Mouse (Mus musculus) c-Kit-negative CD71-positive TER-119-positive erythroid progenitor cells, embryonic 14.5 days (primary cell): ENCODE results near the gene Nfia.

ENCODE experiments used
- DNase-seq: peaks from one replicate; pipeline ENCODE4 v3.0.0-alpha.2; 2013; ENCODE audit warnings: low read depth, low spot score

Nfia gene

DNA sequence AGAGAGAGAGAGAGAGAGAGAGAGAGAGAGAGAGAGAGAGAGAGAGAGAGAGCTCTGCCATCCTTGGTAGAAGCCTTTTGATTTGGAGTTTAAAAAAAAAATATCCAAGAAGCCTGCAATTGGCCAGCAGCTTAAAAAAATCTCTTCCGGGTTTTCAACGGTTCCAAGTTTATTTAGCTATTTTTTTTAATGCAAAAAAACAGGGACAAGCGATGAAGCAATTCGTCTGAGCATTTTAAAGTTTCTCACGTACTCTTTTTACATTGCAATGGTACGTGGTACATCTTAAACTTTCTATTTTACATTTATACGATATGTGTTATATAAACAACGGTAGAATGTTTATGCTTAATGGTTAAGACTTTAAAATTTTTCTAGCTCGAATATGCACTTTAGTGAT is at the start of gene Nfia:
Nfia (plus strand) TSS at position 94 of the 400 bp plus-strand sequence.
- no peak for DNase-seq

DNA sequence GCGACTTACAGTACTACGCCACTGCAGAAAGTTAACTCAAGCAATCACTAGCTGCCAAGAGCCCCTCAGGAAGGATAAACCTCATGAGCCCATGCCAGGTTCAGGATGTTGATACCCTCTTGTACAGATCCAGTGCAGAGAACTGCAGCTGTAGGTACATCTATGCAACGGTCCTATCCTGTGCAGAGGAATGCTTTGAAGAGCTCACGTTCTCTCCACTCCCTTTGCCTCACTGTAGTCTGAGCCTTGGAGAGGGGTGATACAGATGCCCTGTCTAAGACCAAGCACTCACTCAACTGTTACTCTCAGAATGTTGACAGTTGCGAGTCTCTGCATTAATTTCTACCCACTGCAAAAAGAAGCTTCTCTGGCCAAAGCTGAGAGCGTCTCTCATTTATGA is 49.2 kb upstream of the Nfia start:
- no peak for DNase-seq

DNA sequence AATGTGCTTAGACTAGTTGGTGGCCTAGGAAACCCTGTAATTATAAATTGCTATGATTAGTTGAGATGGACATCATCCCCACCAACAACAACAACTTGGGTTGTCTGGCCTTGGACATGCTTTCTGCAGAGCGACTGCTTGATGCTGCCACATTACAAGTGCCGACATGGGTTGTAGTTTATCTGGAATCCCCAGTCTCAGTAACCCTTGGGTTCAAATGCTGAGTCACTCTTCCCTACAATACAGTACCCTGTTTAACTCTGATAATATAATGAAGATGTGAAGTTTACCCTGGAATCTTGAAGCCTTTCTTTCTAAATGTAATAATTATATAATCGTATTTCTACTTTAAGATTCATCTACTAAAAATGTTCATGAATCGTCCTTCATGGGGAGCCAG is 44.0 kb upstream of the Nfia start:
- no peak for DNase-seq

DNA sequence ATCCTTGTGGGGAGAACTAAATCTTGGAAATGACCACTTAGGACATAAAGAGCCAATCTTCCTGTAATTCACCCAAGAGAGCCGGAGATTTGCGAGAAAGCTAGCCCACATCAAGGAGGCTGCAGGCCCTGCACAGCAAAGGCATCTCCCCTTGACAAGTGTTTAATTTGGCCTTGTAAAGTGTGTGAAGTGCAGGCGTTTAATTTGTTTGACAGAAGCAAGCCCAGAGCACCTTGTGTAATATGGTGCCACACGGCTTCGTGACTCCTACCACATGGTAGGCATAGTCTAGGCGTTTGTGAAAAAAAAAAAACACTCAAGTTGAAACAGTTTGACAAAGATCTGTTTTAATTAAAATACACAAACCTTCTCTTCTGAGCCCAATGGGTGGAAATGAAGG is 42.5 kb upstream of the Nfia start:
- DNase-seq: no peak

DNA sequence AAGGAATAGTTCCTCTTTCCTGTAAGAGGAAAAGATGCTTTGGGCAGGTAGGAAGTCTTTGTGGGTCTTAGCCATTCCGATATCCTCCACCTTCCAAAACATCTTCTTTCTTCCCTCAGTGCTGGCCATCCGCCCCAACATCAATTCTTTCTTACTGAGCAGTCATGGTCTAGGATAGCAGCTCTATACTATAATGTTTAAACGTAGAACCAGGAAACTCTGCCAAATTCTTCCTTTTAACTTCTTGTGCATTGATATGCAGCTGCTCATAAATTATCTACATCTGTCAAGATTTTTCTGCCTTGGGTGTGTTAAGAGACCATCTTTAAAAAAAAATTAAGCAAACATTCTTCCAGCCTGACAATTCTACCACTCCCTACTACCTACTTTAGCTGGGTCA is 42.1 kb upstream of the Nfia start:
- DNase-seq: no peak

DNA sequence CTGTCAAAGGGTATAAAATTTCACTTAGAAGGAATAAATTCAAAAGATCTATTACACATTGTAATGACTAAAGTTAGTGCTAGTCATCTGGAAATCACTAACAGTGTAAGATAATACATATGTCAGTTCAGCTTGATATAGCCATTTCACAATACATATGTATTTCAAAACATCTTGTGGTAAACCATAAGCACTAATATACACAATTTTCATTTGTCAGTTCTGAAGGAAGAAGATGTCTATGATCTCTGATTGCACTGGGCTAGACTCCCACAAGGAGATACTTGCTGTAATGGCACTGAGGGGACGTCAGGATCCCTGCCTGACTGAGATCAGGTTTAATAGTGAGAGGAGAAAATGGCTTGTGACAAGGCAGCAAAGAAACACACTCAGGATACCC is 39.1 kb upstream of the Nfia start:
- DNase-seq: no peak

DNA sequence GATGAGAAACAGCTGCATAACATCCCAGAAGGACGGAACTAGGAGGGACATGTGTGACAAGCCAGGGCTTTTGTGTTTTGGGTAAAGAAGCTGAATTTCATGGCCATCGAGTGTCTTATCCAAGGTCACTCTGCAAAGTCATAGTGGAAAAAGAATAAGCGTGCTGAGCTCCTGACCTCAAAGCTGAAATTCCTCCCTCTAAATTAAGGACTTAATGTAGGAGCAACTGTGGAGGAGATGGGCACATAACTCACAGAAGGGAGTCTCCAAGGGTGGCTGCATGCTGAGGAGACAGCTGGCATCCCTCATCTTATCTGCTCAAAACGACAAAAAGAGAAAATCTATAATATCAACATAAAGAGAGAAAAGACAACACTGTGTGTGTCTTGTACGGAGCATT is 28.6 kb upstream of the Nfia start:
- no peak for DNase-seq

DNA sequence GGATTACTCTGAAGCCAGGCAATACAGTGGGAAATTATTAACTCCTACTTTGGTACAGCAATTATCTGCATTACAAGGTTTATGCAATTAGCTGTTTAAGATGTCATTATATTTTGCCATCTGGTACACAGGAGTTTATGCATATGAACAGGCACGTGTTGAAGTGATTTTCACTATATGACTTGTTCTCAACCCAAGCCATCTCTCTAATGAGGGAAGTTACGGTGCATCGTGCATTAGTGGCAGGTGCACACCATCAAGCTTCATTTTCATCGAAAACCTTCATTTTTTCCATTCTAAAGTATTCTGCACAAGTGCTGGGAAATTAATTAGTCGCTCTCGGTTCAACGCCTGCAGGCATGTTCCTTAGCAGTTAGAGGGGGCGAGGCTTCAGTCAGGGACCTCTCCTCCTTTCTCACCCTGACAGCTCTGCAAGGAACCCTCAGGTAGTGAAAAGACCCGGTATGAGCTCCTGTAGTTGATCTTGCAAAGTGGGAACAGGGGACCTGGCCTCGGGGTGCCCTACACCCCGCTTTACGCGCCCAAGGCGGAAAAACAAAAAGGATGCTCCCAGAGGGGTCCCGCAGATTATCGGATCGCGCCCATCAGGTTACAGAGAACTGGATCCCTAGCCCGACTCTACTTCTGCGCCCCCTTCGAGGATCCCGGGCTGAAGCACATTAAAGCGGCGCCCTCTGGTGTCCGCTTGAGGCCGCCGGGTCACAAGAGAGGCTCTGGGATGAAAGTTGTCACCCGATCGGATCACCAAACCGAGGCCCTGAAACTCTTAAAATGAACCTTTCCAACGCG is 27.0 kb upstream of the Nfia start:
- no peak for DNase-seq

DNA sequence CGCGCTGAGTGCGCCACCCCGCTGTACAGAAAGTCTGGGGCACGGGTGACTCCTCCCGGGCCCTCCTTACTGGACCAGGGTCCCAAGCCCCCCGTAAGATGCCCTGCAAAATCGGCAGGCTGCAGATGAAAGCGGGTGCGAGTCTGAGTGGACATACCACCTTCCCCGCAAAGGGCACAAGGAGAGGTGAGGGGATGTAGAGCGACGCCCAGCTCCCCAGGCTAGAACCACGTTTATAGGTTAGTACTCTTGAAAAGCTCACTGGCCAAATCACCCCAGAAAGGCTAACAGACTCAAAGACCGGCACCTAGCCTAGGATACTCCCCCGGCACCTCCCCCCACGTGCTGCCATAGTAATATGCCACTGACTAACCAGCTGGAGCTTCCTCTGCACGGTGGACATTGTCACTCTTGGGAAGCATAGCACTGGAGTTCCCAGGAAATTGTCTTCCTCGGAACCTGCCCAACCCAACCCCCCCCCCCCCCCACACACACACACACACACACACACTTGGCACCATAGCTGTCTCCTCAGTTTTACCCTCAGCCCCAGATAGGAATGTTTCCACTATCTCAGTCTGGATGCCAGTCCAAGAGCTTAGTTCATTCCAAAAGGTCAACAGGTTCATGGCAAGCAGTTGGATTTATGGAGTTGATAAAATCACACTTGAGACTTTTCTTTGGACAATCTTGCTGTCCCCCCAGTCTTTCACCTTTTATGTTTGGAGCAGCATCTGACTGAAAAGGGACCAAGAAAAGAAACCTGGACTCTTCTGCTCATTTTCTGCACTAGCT is 26.2 kb upstream of the Nfia start:
- DNase-seq: no peak

DNA sequence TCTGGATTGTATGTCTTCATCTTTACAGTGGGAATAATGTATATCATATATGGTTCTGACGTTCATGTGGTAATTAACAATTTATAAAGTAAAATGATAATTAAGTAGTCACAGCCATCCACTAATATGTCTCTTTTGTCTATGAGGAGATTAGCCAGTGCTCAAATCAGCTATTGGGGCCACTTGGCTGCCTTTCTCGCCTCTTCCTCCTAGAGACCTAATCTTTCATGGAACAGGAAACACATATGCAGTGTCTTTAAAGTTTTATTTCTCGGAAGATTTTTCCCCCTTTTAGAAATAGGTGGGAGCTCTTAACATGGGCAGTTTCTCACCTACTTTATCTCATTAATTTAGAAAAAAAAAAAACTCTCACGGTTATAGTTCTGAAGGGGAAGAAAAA is 22.1 kb upstream of the Nfia start:
- no peak for DNase-seq

DNA sequence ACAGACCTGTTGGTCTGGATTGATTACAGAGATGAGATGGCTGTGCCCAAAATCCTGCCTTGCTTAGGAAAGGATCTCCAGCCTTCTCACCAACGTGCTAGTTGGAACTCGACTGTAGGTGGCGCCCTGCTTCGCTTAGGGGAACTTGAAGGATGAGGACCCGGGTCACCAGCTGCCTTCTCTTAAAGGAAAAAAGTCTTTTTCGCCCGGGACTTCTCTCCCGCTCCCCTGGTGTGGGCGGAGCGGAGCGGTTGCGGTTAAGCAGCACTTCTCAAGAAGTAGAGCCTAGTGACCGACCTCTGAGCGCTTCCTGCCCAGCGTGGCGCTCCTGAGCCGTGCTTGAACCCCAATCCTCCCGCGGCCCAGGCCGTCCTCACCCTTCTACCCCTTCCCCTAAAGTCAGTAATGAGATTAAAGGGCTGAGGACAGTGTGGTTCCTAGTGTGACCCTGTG is 21.5 kb upstream of the Nfia start:
- DNase-seq: peak; percentile 31

DNA sequence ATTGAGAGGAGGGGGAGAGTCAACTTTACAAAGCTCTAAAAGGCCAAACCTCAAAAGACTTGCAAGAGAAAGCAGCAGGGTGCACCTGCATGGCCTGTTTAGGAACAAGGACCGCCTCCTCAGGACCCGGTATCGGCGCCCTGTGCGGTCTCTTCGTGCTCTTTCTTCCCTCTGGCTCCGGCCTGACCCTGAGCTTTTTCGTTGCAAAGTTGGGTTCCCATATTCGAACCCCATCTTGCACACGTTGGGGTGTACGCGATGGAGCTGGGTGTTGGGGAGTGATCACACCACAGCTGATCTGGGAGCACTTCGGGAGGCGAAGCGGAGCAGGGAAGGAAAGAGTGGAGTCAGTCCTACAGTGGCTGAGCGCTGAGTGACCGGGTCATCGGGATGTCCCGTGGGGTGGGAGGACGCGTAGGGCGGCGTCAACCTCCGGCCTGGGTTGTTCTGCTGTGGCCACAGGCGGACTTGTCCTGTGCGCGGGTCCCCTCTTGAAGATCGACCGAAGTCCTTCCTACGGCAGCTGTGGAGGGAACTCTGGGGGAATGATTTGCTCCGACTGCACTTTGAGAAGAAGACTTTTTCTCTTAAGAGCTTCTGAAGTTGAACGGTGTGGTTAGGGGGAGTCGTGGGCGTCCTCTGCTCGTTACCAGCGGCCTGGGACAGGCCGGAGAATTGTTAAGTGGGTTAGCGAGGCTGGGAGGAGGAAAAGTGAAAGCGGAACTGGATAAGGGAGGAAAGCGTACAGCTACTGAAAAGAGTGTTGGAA is 20.9 kb upstream of the Nfia start:
- no peak for DNase-seq

DNA sequence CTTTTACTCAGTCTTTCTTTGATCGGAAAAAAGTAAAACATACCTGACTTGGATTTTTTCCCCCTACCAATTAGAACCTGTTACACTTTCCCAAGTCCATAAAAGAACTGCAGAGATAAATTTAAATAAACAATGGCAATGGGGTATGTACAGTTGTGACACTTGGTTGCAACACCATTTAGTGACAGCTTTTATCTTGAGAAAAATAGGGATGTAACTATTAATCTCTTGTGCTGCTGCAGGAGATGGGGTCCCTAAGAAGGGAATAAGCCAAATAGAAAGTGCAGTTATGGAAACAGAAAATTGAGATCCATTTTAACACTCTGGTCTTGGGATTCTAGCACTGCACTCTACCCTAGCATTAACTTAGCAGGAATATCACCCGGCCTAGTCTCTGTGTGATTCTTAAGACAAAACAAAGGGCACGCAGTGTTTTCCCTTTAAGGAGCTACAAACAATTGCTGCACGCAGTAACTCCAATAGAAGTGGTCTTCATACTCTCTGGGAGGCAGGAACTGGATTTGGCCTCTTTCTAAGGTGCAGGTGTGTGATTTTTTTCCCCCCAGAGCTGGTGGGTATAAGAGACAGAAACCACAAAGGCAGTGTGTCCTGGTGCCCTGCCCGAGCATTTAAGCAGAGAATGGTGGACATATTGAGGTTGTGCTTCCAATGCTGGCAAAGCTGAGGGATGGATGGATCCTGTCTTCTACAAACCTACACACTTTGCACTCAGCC is 20.1 kb upstream of the Nfia start:
- no peak for DNase-seq

DNA sequence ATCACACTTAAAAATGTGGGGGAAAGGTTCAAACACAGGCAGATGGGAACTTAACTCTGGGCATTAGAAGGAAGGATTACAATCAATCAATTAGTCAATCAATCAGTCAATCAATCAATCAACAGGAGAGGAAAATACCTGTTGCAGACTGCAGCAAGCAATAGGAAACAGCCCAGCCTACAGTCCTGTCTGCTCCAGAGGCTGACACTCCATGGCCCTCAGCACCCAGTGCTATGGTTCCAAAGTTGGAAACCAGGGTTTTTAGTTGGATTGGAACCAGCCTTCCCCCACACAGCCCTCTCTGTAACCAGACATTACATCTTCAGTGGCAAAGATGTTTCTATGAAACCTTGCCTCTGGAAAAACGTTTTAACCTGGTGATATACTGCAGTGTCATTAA is 19.0 kb upstream of the Nfia start:
- DNase-seq: no peak

DNA sequence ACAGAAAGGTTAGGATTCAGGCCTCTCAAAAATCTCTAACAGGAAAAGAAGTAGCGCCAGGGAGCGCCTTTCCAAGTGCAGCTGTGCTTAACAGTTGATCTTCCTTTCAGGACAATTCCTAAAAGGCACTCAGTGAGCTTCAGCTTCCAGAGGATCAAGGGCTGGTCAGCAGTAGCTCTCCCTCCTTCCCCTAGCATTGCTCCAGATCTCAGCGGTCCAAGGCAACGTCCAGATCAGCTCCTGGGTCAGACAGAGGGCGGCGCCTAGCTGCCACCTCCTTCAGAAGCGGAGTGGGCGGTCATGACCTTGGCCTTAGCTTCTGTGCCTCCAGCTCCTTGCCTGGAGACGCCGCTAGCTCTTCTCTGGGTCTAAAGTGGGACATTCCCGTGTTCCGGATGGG is 18.3 kb upstream of the Nfia start:
- DNase-seq: no peak

DNA sequence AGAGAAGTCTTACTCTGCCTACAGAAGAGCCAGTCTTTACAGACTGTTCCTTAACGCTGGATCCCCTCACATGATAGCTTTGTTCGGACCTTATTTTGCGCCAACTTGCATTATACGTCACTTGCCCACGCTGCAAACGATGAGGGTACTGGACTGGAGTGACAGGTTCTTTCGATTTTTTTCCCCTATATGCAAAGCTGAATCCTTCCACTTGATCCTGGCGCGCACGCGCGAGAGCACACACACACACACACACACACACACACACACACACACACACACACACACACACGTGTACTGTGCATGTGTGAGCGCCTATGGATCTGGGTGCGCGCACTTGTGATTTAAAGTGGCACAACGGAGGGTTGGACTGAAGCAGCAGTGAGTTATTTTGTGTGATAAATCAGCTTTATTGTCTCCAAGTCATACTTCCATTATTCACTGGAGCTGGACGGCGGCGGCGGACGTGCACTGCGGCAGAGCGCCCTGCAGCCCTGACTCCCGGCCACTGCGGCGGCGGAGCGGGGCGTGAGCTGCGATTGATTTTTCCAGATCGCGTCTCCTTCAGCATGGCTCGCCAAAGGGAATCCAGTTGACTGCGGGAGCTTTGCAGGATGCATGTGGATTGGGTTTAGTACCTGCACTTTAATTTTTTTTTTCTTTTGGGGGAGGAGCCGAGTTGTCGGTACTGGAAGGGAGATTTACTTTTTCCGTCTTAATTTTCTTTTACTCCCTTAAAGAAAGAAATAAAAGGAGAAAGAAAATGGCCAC is 15.1 kb upstream of the Nfia start:
- DNase-seq: no peak

DNA sequence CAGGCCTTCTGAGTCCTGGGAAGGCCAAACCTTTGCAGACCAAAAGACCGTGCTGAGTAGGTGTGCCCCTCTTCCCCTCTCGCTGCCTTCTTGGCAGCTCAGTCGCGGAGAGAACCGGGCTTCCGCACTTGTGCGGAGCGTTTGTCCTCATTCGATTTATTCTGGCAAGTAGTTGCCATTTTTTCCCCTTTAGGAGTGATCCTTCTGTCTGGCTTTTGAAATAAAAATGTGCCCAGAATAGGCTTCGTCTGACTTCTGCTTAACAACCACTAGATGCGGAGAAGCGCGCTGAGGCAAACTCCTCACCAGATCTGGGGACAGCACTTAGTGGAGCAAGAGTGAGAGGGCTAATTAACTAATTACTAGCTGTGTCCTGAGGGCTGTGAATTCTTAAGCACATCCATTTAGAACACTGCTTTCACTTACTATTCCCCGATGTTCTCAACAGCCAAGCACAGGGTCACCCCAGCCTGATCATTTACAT is 14.5 kb upstream of the Nfia start:
- DNase-seq: no peak

DNA sequence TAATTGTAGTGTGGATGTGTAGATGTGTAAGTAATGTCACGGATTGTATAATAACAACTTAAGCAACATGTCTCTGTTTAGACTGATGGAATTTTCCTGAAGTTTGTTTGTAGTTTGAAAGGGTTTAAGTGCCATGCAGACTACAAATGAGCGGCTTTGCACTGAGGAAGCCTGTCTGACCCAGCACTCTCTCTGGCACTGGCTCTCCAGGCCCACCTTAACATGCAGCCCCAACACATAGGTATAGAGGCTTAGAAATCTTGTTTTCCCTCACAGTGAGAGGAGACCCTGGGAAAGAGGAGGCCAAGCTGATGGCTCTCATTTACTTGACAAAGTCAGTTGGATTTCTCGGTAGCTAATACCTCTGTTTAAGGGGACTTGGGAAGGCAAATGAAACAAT is 13.9 kb upstream of the Nfia start:
- no peak for DNase-seq

DNA sequence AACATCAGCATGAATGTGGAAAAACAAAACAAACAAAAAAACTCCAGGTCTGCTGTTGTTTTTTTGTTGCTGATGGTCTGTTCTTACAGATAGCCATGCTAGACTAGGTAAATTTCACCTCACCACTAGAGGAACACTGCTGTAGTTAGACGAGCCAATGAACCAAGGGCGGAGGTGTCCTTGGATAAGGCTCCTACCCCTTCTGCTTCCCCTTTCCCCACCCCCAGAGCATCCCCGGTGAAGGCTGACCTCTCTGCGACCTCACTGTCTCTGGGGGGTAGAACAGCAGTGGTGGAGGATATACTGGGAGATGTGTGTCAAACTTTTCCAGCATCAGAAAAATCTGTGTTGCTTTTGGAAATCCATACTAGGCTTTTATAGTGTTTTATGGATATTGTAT is 7.9 kb upstream of the Nfia start:
- DNase-seq: no peak

DNA sequence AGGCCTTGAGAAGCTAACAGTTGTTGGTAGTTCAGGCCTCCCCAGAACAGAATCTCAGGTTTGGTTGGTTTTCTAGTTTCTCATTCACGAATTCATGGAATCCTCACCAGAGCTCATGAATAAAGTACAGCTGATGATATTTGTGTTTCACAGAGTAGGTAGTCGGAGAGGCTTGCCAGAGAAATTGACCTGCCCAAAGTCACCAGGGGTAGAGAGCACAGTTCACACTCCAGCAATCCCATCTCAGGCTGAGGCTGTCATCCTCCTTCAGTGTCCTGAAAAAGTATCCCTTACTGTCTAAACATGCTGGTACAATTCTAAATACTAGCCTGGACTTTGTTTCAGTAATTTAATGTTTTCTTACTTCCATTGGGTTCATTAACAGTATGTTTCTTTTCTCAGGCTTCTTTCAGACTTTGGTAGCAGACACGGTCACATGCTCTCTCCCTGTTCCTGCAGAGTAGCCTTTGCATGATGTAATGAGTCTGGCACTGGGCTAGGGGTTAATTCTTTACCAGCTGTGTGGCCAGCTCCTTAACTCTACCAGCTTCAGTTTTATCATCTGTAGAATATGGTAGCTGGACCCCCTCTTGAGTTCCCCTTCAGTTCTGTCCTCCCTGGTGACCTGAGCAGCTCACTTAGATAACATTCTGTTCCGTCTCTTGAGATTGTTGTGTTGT is 7.1 kb upstream of the Nfia start:
- DNase-seq: no peak
